Mouse (Mus musculus): ENCODE data around the gene Adora2a. TPM values are rescaled to one million over a fixed set of nuclear protein-coding genes. Genes with fewer than 3 reads are reported as not detected.
"Not testable (repeated sequence)": the region's sequence is repeated elsewhere in the genome, so short reads cannot be mapped to it uniquely, and the experiment has no call there.

Gene Adora2a
- polyA plus RNA-seq, 1 experiment from 2014 or later, result 3.5 TPM

GRCm38 (mm10) chr10:75365231-75365633, 48.6 kb downstream of the Adora2a start:
- Histone ChIP-seq H3K27ac (peak overlapping the region; percentile 79; the same call in 1 of the 2 replicates), H3K4me1 (peaks cover 25% of the 10 kb centered on the region), H3K4me3 (peak overlapping the region; percentile 43), H3K9me3 (no peaks in the 10 kb centered on the region), H3K36me3 (no peaks in the 10 kb centered on the region), H3K27me3 (ENCODE audit: insufficient read depth, poor library complexity, severe bottlenecking) (no peaks in the 10 kb centered on the region)
- DNase-seq (ENCODE audit: low spot score), result no peak
- WGBS, result 52% methylated on average over 6 of the region's 6 CpGs

- not testable (repeated sequence) for H3K4me3 ChIP-seq; H3K9me3 ChIP-seq; DNase-seq (ENCODE audit: low spot score); H3K27me3 ChIP-seq (ENCODE audit: insufficient read depth, poor library complexity, severe bottlenecking); H3K4me1 ChIP-seq; H3K36me3 ChIP-seq
- WGBS, result 58% methylated on average over 15 of the region's 19 CpGs
- H3K27ac ChIP-seq, result peak overlapping the region; percentile 52; the same call in 1 of the 2 replicates
Observed at GRCm38 (mm10) chr10:75373655-75374351, 57.1 kb downstream of the Adora2a start.

GRCm38 (mm10) chr10:75378688-75379087, 62.0 kb downstream of the Adora2a start:
- Histone ChIP-seq H3K36me3 (no peaks in the 10 kb centered on the region), H3K27ac (peak overlapping the region; percentile 69), H3K9me3 (no peaks in the 10 kb centered on the region), H3K27me3 (ENCODE audit: insufficient read depth, poor library complexity, severe bottlenecking) (no peaks in the 10 kb centered on the region), H3K4me3 (no peak overlapping the region), H3K4me1 (peaks cover 7% of the 10 kb centered on the region; the same call in 1 of the 2 replicates)
- DNase-seq (ENCODE audit: low spot score), result no peak
- WGBS, result 59% methylated on average over 10 of the region's 10 CpGs

Other genes starting within 250 kb of the Adora2a start
- 27.4 and 27.5 TPM in 2 replicates for gene Specc1l, start 104.8 kb upstream of the Adora2a start, polyA plus RNA-seq (2016; fragmentation: Nextera tagmentation; extraction: Ambion mirVana)
- gene Upb1, start 84.2 kb downstream of the Adora2a start, polyA plus RNA-seq (2016; fragmentation: Nextera tagmentation; extraction: Ambion mirVana), result 0.10 and 1.6 TPM in 2 replicates
- gene Snrpd3, start 200.7 kb downstream of the Adora2a start, polyA plus RNA-seq (2016; fragmentation: Nextera tagmentation; extraction: Ambion mirVana), result 139 and 148 TPM in 2 replicates
- gene Gucd1, start 201.1 kb downstream of the Adora2a start, polyA plus RNA-seq (2016; fragmentation: Nextera tagmentation; extraction: Ambion mirVana), result 24.0 and 28.8 TPM in 2 replicates
- gene Lrrc75b, start 243.5 kb downstream of the Adora2a start, polyA plus RNA-seq (2016; fragmentation: Nextera tagmentation; extraction: Ambion mirVana), result 0.78 and 1.1 TPM in 2 replicates
- gene Ggt1, start 244.7 kb downstream of the Adora2a start, polyA plus RNA-seq (2016; fragmentation: Nextera tagmentation; extraction: Ambion mirVana), result 0.27 and 1.9 TPM in 2 replicates

Measured in heart, embryonic 10.5 days (tissue).